Mouse (Mus musculus) lung, embryonic 16.5 days (tissue): ENCODE measurements at regions not wholly inside any gene's neighbourhood (a gene's known extent, or its start where the extent isn't known, plus 50 kb on each side); places are given as distances from the start of the nearest gene placed in this dataset.

Source experiments
- ATAC-seq: fragments of 200-750 bp; cut with Nextera tagmentation; 2 replicates; pipeline ENCODE4 v1.8.0; 2017; ENCODE audit warnings: low read depth, mild to moderate bottlenecking, moderate library complexity
- H3K27ac ChIP-seq: fragments of 300-500 bp; sonication (generic); 2 replicates; pipeline ENCODE4 v1.5.1; 2014; ENCODE audit warnings: mild to moderate bottlenecking, control low read depth, low read length
- H3K27me3 ChIP-seq: fragments of 300-500 bp; sonication (generic); 2 replicates; pipeline ENCODE4 v1.6.1; 2014; ENCODE audit warnings: low read depth, low read length, mixed read lengths; ENCODE audit not compliant: control insufficient read depth, insufficient read depth
- H3K36me3 ChIP-seq: fragments of 300-500 bp; sonication (generic); 2 replicates; pipeline ENCODE4 v1.6.1; 2014; ENCODE audit warnings: low read length; ENCODE audit not compliant: control insufficient read depth, insufficient read depth
- H3K4me1 ChIP-seq: fragments of 300-500 bp; sonication (generic); replicated peaks from 2 replicates; pipeline ENCODE4 v1.6.1; 2014; ENCODE audit warnings: low read length, mixed read lengths; ENCODE audit not compliant: control insufficient read depth, insufficient read depth
- H3K4me2 ChIP-seq: fragments of 300-500 bp; sonication (generic); 2 replicates; pipeline ENCODE4 v1.6.1; 2014; ENCODE audit warnings: low read depth, low read length, control low read depth
- H3K4me3 ChIP-seq: fragments of 300-500 bp; sonication (generic); 2 replicates; pipeline ENCODE4 v1.5.1; 2014; ENCODE audit warnings: mild to moderate bottlenecking, low read length, control low read depth
- H3K9ac ChIP-seq: fragments of 300-500 bp; sonication (generic); 2 replicates; pipeline ENCODE4 v1.6.1; 2014; ENCODE audit warnings: low read length, control low read depth
- H3K9me3 ChIP-seq: fragments of 300-500 bp; sonication (generic); 2 replicates; pipeline ENCODE4 v1.6.1; 2016; ENCODE audit warnings: low read length; ENCODE audit not compliant: control insufficient read depth
- WGBS: fragments of 180-500 bp; shearing (Covaris S2); extraction: QIAGEN DNeasy Blood & Tissue Kit; methylation state at CpG from one replicate; pipeline ENCODE4 v1.1.7; 2014; 5-methylcytosine and 5-hydroxymethylcytosine counted together

GRCm38 (mm10) chr10:56839006-56839495 is 461.9 kb downstream of the Gja1 start:
- ATAC-seq: no peak
- H3K4me1 ChIP-seq: peaks cover 5% of the 10 kb centered on the region; the same call in 1 of the 2 replicates
- no peak overlapping the region for H3K4me2 ChIP-seq
- no peaks in the 10 kb centered on the region for H3K9me3 ChIP-seq
- WGBS: 60% methylated on average over 9 of the region's 9 CpGs
- no peak overlapping the region for H3K9ac ChIP-seq
- no peaks in the 10 kb centered on the region for H3K27me3 ChIP-seq
- H3K4me3 ChIP-seq: no peak overlapping the region
- no peak overlapping the region for H3K27ac ChIP-seq
- no peaks in the 10 kb centered on the region for H3K36me3 ChIP-seq

GRCm38 (mm10) chr10:56839545-56839944 is 462.4 kb downstream of the Gja1 start:
- Histone ChIP-seq H3K4me3 (no peak overlapping the region), H3K27ac (no peak overlapping the region), H3K9me3 (no peaks in the 10 kb centered on the region), H3K4me1 (peaks cover 5% of the 10 kb centered on the region; the same call in 1 of the 2 replicates), H3K4me2 (no peak overlapping the region), H3K9ac (no peak overlapping the region), H3K36me3 (no peaks in the 10 kb centered on the region), H3K27me3 (no peaks in the 10 kb centered on the region)
- WGBS: 55% methylated on average over 2 of the region's 2 CpGs
- no peak for ATAC-seq

- peaks cover 5% of the 10 kb centered on the region; the same call in 1 of the 2 replicates for H3K4me1 ChIP-seq
- H3K4me2 ChIP-seq: no peak overlapping the region
- no peak overlapping the region for H3K27ac ChIP-seq
- no peaks in the 10 kb centered on the region for H3K27me3 ChIP-seq
- H3K9ac ChIP-seq: no peak overlapping the region
- no peaks in the 10 kb centered on the region for H3K9me3 ChIP-seq
- H3K36me3 ChIP-seq: no peaks in the 10 kb centered on the region
- H3K4me3 ChIP-seq: no peak overlapping the region
- WGBS: 71% methylated on average over 5 of the region's 5 CpGs
- ATAC-seq: no peak
Observed at GRCm38 (mm10) chr10:56840732-56841131, 463.6 kb downstream of the Gja1 start.

GRCm38 (mm10) chr10:56841486-56841885 is 464.4 kb downstream of the Gja1 start:
- H3K36me3 ChIP-seq: no peaks in the 10 kb centered on the region
- no peak overlapping the region for H3K4me3 ChIP-seq
- no peak overlapping the region for H3K9ac ChIP-seq
- ATAC-seq: no peak
- H3K9me3 ChIP-seq: no peaks in the 10 kb centered on the region
- H3K27me3 ChIP-seq: no peaks in the 10 kb centered on the region
- 65% methylated on average over 8 of the region's 8 CpGs for WGBS
- no peak overlapping the region for H3K27ac ChIP-seq
- H3K4me2 ChIP-seq: no peak overlapping the region
- peaks cover 5% of the 10 kb centered on the region; the same call in 1 of the 2 replicates for H3K4me1 ChIP-seq

GRCm38 (mm10) chr10:56841973-56842372 is 464.8 kb downstream of the Gja1 start:
- H3K9ac ChIP-seq: no peak overlapping the region
- H3K27ac ChIP-seq: no peak overlapping the region
- peaks cover 5% of the 10 kb centered on the region; the same call in 1 of the 2 replicates for H3K4me1 ChIP-seq
- no peaks in the 10 kb centered on the region for H3K9me3 ChIP-seq
- 55% methylated on average over 1 of the region's 1 CpGs for WGBS
- H3K36me3 ChIP-seq: no peaks in the 10 kb centered on the region
- H3K4me3 ChIP-seq: no peak overlapping the region
- ATAC-seq: no peak
- H3K27me3 ChIP-seq: no peaks in the 10 kb centered on the region
- no peak overlapping the region for H3K4me2 ChIP-seq

- Histone ChIP-seq H3K9ac (no peak overlapping the region), H3K4me2 (no peak overlapping the region), H3K9me3 (no peaks in the 10 kb centered on the region), H3K27me3 (no peaks in the 10 kb centered on the region), H3K4me1 (no peaks in the 10 kb centered on the region), H3K4me3 (no peak overlapping the region), H3K36me3 (no peaks in the 10 kb centered on the region), H3K27ac (no peak overlapping the region)
- no peak for ATAC-seq
- WGBS: 51% methylated on average over 2 of the region's 2 CpGs
Observed at GRCm38 (mm10) chr10:56852484-56852883, 475.4 kb downstream of the Gja1 start.

GRCm38 (mm10) chr10:56856186-56856585 is 479.1 kb downstream of the Gja1 start:
- ATAC-seq: no peak
- no peak overlapping the region for H3K27ac ChIP-seq
- H3K4me2 ChIP-seq: no peak overlapping the region
- H3K36me3 ChIP-seq: no peaks in the 10 kb centered on the region
- H3K27me3 ChIP-seq: no peaks in the 10 kb centered on the region
- no peaks in the 10 kb centered on the region for H3K4me1 ChIP-seq
- no peak overlapping the region for H3K4me3 ChIP-seq
- H3K9ac ChIP-seq: no peak overlapping the region
- no peaks in the 10 kb centered on the region for H3K9me3 ChIP-seq
- 63% methylated on average over 6 of the region's 6 CpGs for WGBS

GRCm38 (mm10) chr10:56879744-56880143 is 502.6 kb downstream of the Gja1 start:
- Histone ChIP-seq H3K27me3 (no peaks in the 10 kb centered on the region), H3K9ac (no peak overlapping the region), H3K9me3 (no peaks in the 10 kb centered on the region), H3K27ac (no peak overlapping the region), H3K4me3 (no peak overlapping the region), H3K4me2 (no peak overlapping the region), H3K4me1 (no peaks in the 10 kb centered on the region), H3K36me3 (no peaks in the 10 kb centered on the region)
- no peak for ATAC-seq
- WGBS: 75% methylated on average over 7 of the region's 7 CpGs

GRCm38 (mm10) chr10:56880154-56880591 is 503.0 kb downstream of the Gja1 start:
- no peak overlapping the region for H3K9ac ChIP-seq
- 73% methylated on average over 10 of the region's 12 CpGs for WGBS
- no peaks in the 10 kb centered on the region for H3K27me3 ChIP-seq
- H3K27ac ChIP-seq: no peak overlapping the region
- H3K4me3 ChIP-seq: no peak overlapping the region
- H3K4me1 ChIP-seq: no peaks in the 10 kb centered on the region
- no peak overlapping the region for H3K4me2 ChIP-seq
- no peaks in the 10 kb centered on the region for H3K36me3 ChIP-seq
- ATAC-seq: no peak
- no peaks in the 10 kb centered on the region for H3K9me3 ChIP-seq
